Mouse (Mus musculus) neural tube, embryonic 13.5 days (tissue): ENCODE data around the gene Arhgef6. TPM values are rescaled to one million over a fixed set of nuclear protein-coding genes. Genes with fewer than 3 reads are reported as not detected.

Source experiments
- ATAC-seq: fragments of 200-750 bp; cut with Nextera tagmentation; 2 replicates; pipeline ENCODE4 v1.8.0; 2017; ENCODE audit warnings: low read depth, mild to moderate bottlenecking, moderate TSS enrichment, moderate library complexity
- H3K27ac ChIP-seq: fragments of 300-500 bp; sonication (generic); replicated peaks from 2 replicates; pipeline ENCODE4 v1.5.1; 2015; ENCODE audit warnings: moderate library complexity, mild to moderate bottlenecking, inconsistent platforms
- H3K27me3 ChIP-seq: fragments of 300-500 bp; sonication (generic); 2 replicates; pipeline ENCODE4 v1.6.1; 2015; ENCODE audit warnings: mild to moderate bottlenecking, inconsistent platforms
- H3K36me3 ChIP-seq: fragments of 300-500 bp; sonication (generic); 2 replicates; pipeline ENCODE4 v1.6.1; 2015; ENCODE audit warnings: mild to moderate bottlenecking, inconsistent platforms
- H3K4me1 ChIP-seq: fragments of 300-500 bp; sonication (generic); replicated peaks from 2 replicates; pipeline ENCODE4 v1.6.1; 2015; ENCODE audit warnings: inconsistent platforms
- H3K4me2 ChIP-seq: fragments of 300-500 bp; sonication (generic); 2 replicates; pipeline ENCODE4 v1.6.1; 2015; ENCODE audit warnings: inconsistent platforms, mild to moderate bottlenecking, moderate library complexity
- H3K4me3 ChIP-seq: fragments of 300-500 bp; sonication (generic); 2 replicates; pipeline ENCODE4 v1.5.1; 2015; ENCODE audit warnings: mild to moderate bottlenecking, inconsistent platforms
- H3K9ac ChIP-seq: fragments of 300-500 bp; sonication (generic); 2 replicates; pipeline ENCODE4 v1.6.1; 2015; ENCODE audit warnings: moderate library complexity, mild to moderate bottlenecking, inconsistent platforms
- H3K9me3 ChIP-seq: fragments of 300-500 bp; sonication (generic); 2 replicates; pipeline ENCODE4 v1.6.1; 2016; ENCODE audit warnings: inconsistent platforms
- WGBS: fragments of 180-500 bp; shearing (Covaris S2); methylation state at CpG from one replicate; pipeline ENCODE4 v1.1.7; 2015; 5-methylcytosine and 5-hydroxymethylcytosine counted together
- polyA plus RNA-seq: library from polyadenylated mRNA; unstranded; fragments of >200 nt; fragmentation: Nextera tagmentation; extraction: Ambion mirVana; gene quantifications from 2 replicates; pipeline ENCODE4 v1.2.1, GENCODE M21; 2015

Arhgef6 gene
- polyA plus RNA-seq: 7.3 and 8.9 TPM in 2 replicates

DNA sequence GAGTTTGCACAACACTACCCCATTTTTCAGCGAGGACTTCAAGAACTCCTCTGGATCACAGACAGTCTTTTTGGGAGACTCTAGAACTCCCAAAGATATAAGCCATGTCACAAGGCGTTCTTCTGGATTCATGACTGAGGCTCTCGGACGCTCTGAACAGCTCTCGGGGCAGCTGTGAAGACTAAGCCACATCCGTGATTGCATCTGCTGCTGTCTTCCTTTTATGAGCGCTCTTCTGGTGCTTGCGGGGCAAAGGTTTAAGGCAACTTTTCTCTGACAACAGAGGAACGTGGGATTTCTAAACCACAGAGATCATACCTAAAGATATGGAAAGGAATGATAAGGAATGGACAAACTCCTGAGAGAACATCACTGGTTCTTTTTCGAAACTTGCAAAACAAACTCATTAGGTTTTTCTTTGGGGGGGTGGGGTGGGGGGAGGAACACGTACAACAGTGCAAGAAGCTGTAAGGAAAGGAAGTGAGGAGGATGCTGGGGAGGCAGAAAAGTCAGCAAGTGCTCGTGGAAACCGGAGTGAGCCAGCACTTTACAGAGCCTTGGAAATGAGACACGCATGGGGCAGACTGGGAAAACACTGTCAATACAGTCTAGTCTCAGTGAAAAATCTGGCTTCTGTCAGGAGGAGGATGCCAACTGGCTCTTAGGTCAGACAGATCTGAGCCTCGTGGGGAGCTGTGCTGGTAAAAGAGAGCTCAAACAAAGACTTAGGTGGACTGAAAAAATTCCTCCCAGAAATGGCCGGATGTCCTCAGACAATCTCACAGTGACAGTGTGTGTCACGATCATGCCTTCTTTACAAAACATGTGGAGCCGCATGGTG is at the start of gene Arhgef6:
TSS of gene Arhgef6 (minus strand) at position 359 of the 841 bp plus-strand sequence.
- Histone ChIP-seq H3K4me2 (no peak within 1 kb of the TSS), H3K9ac (no peak within 1 kb of the TSS), H3K27ac (no peak within 1 kb of the TSS), H3K36me3 (no peaks in the 10 kb centered on the region), H3K9me3 (no peaks in the 10 kb centered on the region), H3K4me1 (no peaks in the 10 kb centered on the region), H3K4me3 (no peak within 1 kb of the TSS), H3K27me3 (no peaks in the 10 kb centered on the region)
- 68% methylated on average over 18 of the region's 18 CpGs for WGBS
- no peak for ATAC-seq

GRCm38 (mm10) chrX:57380915-57381314 is 42.4 kb upstream of the Arhgef6 start:
- Histone ChIP-seq H3K4me1 (no peaks in the 10 kb centered on the region), H3K9ac (no peak overlapping the region), H3K36me3 (peaks cover 76% of the 10 kb centered on the region), H3K27me3 (no peaks in the 10 kb centered on the region), H3K4me2 (no peak overlapping the region), H3K27ac (no peak overlapping the region), H3K4me3 (no peak overlapping the region), H3K9me3 (no peaks in the 10 kb centered on the region)
- 74% methylated on average over 5 of the region's 5 CpGs for WGBS
- ATAC-seq: no peak

DNA sequence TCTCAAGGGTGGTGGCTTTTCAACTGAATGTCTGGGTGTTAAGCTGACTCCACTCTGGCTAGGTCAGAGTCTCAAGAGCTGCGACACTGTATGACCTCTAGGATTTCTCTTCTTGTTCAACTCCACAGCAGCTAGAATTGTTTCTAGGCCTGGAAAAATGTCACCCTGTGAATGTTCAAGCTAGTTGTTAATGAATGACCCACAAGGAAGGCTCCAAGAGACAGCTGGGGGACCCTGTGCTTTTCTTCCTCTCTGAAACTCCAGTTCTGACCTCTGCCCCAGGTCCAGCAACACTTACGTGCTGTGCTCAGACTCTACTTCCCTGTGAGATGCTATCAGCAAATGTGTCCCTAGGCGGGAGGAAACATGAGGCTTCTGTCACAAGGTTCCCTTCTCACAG is 40.0 kb upstream of the Arhgef6 start:
- Histone ChIP-seq H3K9ac (no peak overlapping the region), H3K9me3 (no peaks in the 10 kb centered on the region), H3K4me2 (no peak overlapping the region), H3K36me3 (peaks cover 54% of the 10 kb centered on the region), H3K27ac (no peak overlapping the region), H3K4me3 (no peak overlapping the region), H3K4me1 (no peaks in the 10 kb centered on the region), H3K27me3 (no peaks in the 10 kb centered on the region)
- no peak for ATAC-seq
- 89% methylated on average over 3 of the region's 3 CpGs for WGBS

- peaks cover 48% of the 10 kb centered on the region for H3K36me3 ChIP-seq
- H3K27ac ChIP-seq: no peak overlapping the region
- ATAC-seq: no peak
- no peaks in the 10 kb centered on the region for H3K9me3 ChIP-seq
- no peak overlapping the region for H3K4me3 ChIP-seq
- 72% methylated on average over 3 of the region's 3 CpGs for WGBS
- no peak overlapping the region for H3K4me2 ChIP-seq
- H3K9ac ChIP-seq: no peak overlapping the region
- H3K4me1 ChIP-seq: no peaks in the 10 kb centered on the region
- H3K27me3 ChIP-seq: no peaks in the 10 kb centered on the region
Observed at GRCm38 (mm10) chrX:57377096-57377495, 38.6 kb upstream of the Arhgef6 start.

DNA sequence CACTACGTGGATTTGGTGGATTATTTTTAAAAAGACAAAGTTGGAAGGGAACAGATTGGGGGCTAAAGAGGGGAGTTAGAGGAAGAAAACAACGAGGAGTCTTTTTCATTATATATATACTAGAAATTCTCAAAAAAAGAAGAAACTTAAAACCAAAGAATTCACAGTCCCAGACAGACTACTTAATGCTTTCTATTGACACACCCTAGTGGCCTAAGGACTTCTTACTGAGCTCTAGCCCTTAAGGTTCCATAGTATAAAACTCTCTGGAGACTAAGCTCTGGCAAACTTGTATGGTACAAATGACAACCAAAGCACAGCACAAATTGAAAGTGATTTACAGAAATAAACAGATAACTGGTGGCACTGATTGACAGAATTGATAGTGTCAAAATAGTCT is 35.5 kb upstream of the Arhgef6 start:
- ATAC-seq: no peak
- H3K36me3 ChIP-seq: peaks cover 21% of the 10 kb centered on the region
- no peaks in the 10 kb centered on the region for H3K27me3 ChIP-seq
- H3K4me3 ChIP-seq: no peak overlapping the region
- H3K9ac ChIP-seq: no peak overlapping the region
- 84% methylated on average over 2 of the region's 2 CpGs for WGBS
- no peaks in the 10 kb centered on the region for H3K4me1 ChIP-seq
- H3K27ac ChIP-seq: no peak overlapping the region
- H3K4me2 ChIP-seq: no peak overlapping the region
- H3K9me3 ChIP-seq: no peaks in the 10 kb centered on the region

DNA sequence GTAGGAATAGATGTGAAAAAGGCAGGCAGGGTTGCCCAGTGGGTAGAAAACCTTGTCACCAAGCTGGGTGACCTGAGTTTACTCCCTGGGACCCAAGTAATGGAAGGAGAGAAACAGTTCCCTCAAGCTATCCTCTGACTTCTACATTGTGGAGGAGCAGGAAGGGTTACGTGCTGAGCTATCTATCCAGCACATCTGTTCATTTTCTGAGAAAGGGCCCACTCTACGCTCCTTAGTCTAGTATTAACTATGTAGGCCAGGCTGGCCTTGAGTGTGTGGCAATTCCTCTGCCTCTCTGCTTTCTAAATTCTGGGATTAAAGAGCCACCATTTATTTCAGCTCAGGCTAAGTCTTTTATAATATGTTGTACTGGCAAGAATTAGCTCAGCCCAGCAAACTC is 35.0 kb upstream of the Arhgef6 start:
- 92% methylated on average over 2 of the region's 2 CpGs for WGBS
- no peak for ATAC-seq
- H3K27me3 ChIP-seq: no peaks in the 10 kb centered on the region
- no peak overlapping the region for H3K4me2 ChIP-seq
- no peak overlapping the region for H3K27ac ChIP-seq
- H3K4me1 ChIP-seq: no peaks in the 10 kb centered on the region
- H3K9ac ChIP-seq: no peak overlapping the region
- no peaks in the 10 kb centered on the region for H3K9me3 ChIP-seq
- no peak overlapping the region for H3K4me3 ChIP-seq
- H3K36me3 ChIP-seq: peaks cover 17% of the 10 kb centered on the region

GRCm38 (mm10) chrX:57372965-57373364 is 34.4 kb upstream of the Arhgef6 start:
- H3K36me3 ChIP-seq: peaks cover 14% of the 10 kb centered on the region
- no peak overlapping the region for H3K4me2 ChIP-seq
- no peak overlapping the region for H3K27ac ChIP-seq
- no peaks in the 10 kb centered on the region for H3K27me3 ChIP-seq
- 79% methylated on average over 4 of the region's 4 CpGs for WGBS
- no peaks in the 10 kb centered on the region for H3K9me3 ChIP-seq
- no peak overlapping the region for H3K9ac ChIP-seq
- no peak overlapping the region for H3K4me3 ChIP-seq
- no peaks in the 10 kb centered on the region for H3K4me1 ChIP-seq
- no peak for ATAC-seq

- Histone ChIP-seq H3K9ac (no peak overlapping the region), H3K27ac (no peak overlapping the region), H3K27me3 (no peaks in the 10 kb centered on the region), H3K4me3 (no peak overlapping the region), H3K9me3 (no peaks in the 10 kb centered on the region), H3K36me3 (no peaks in the 10 kb centered on the region), H3K4me1 (no peaks in the 10 kb centered on the region), H3K4me2 (no peak overlapping the region)
- no peak for ATAC-seq
- 60% methylated on average over 2 of the region's 2 CpGs for WGBS
Observed at GRCm38 (mm10) chrX:57364891-57365569, 26.5 kb upstream of the Arhgef6 start.

DNA sequence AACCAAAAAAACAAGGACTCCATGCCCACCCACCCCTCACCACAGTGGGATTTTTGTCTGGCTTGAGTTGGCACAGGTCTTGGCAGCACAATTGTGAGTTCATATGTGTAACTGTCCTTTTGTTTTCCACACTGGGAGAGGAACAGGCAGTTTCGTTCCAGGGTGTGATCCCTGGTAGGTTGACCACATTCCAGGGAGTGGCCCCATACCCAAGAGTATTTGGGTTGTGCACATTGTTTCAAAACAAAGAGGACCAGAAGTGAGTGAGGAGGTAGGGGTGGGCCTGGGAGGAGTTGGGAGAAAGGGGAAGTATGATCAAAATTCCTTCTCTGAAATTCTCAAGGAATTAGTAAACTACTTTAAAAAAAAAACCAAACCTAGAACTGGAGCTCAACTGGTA is 20.8 kb upstream of the Arhgef6 start:
- no peaks in the 10 kb centered on the region for H3K9me3 ChIP-seq
- H3K4me2 ChIP-seq: no peak overlapping the region
- H3K9ac ChIP-seq: no peak overlapping the region
- WGBS: 70% methylated on average over 1 of the region's 1 CpGs
- H3K4me1 ChIP-seq: no peaks in the 10 kb centered on the region
- no peak overlapping the region for H3K4me3 ChIP-seq
- H3K36me3 ChIP-seq: no peaks in the 10 kb centered on the region
- H3K27ac ChIP-seq: no peak overlapping the region
- no peaks in the 10 kb centered on the region for H3K27me3 ChIP-seq
- ATAC-seq: no peak

DNA sequence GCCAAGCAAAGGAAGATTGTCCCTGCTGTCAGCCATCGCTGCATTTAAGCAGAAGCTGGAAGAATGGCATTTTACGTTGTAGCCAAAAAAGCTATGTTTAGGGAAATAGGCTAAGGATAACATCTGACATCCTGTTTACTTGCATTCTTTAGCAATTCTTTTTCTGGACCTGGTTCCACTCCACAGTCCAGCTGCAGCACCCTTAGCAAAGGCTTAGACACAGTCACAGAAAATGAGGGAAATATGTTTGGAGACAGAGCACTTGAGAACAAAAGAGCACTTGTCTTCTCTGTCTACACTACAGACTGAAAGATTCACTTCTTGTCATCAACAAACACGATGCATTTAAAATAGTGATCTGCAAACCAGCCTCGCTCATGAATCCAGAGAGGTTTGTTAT is 691 bp upstream of the Arhgef6 start:
- Histone ChIP-seq H3K9ac (no peak overlapping the region), H3K27ac (no peak overlapping the region), H3K4me2 (no peak overlapping the region), H3K4me1 (no peaks in the 10 kb centered on the region), H3K36me3 (no peaks in the 10 kb centered on the region), H3K9me3 (no peaks in the 10 kb centered on the region), H3K4me3 (no peak overlapping the region), H3K27me3 (no peaks in the 10 kb centered on the region)
- 71% methylated on average over 4 of the region's 4 CpGs for WGBS
- ATAC-seq: no peak

DNA sequence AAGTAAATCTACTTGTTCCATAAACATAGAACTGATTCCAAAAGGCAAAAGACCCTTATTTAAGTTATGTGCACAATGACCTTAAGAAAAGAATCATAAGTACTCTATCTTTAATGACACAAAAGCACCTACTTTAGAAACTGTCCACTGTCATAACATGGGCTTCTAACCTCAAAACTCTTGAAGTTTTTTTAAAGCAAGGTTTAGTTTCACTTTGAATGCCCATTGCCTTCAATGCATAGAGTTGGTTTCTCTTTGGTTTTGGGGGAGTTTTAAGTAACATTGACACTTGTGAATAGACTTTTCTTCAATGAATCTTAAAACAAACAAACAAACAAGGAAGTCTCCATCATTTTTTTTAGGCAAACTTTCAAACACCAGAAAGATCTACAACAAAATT is 947 bp downstream of the Arhgef6 start:
- Histone ChIP-seq H3K36me3 (no peaks in the 10 kb centered on the region), H3K4me2 (no peak overlapping the region), H3K27me3 (no peaks in the 10 kb centered on the region), H3K27ac (no peak overlapping the region), H3K4me1 (no peaks in the 10 kb centered on the region), H3K4me3 (no peak overlapping the region), H3K9ac (no peak overlapping the region), H3K9me3 (no peaks in the 10 kb centered on the region)
- ATAC-seq: no peak

GRCm38 (mm10) chrX:57336958-57337357 is 1.6 kb downstream of the Arhgef6 start:
- Histone ChIP-seq H3K4me3 (no peak overlapping the region), H3K4me2 (no peak overlapping the region), H3K4me1 (no peaks in the 10 kb centered on the region), H3K9ac (no peak overlapping the region), H3K36me3 (no peaks in the 10 kb centered on the region), H3K9me3 (no peaks in the 10 kb centered on the region), H3K27ac (no peak overlapping the region), H3K27me3 (no peaks in the 10 kb centered on the region)
- 91% methylated on average over 9 of the region's 9 CpGs for WGBS
- no peak for ATAC-seq
